Mouse (Mus musculus): ENCODE data around the gene Zfp827.
A peak's percentile ranks its signal among the peaks of the same experiment; 100 is the strongest.

Gene Zfp827

DNA sequence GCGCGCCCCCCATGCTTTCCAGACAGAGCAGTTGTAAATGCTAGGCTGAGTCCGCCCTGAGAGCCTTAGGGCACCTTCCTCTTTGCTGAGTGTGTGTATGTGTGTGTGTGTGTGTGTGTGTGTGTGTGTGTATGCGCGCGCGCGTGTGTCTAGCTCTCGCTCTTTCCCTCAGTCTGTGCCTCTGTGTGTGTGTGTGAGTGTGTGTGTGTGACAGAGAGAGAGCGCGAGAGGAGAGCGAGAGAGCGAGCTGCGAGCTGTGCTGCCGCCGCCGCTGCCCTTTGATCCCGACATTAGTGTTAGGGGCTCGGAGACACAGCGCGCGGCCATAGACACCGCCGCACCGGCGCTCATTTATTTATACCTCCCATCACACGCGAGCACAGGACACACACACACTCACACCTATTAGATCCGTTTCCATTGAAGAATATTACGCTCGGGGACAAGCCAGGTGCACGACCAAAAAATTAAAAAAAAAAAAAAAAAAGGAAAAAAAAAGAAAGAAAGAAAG lies at the start of gene Zfp827:
Gene Zfp827, plus strand, starts transcription at position 461 of the 511 bp plus-strand sequence.
- DNase-seq (ENCODE audit: low spot score): peak; percentile 85

GRCm38 (mm10) chr8:79004341-79004740 lies 23.9 kb upstream of the Zfp827 start:
- no peak for DNase-seq (ENCODE audit: low spot score)

- no peak for DNase-seq (ENCODE audit: low spot score)
Observed at GRCm38 (mm10) chr8:79015061-79015460, 13.2 kb upstream of the Zfp827 start.

- DNase-seq (ENCODE audit: low spot score): no peak
Observed at GRCm38 (mm10) chr8:79016076-79016475, 12.2 kb upstream of the Zfp827 start.

GRCm38 (mm10) chr8:79016583-79016982 lies 11.7 kb upstream of the Zfp827 start:
- no peak for DNase-seq (ENCODE audit: low spot score)

- DNase-seq (ENCODE audit: low spot score): no peak
Observed at GRCm38 (mm10) chr8:79023922-79024321, 4.3 kb upstream of the Zfp827 start.

- no peak for DNase-seq (ENCODE audit: low spot score)
Observed at GRCm38 (mm10) chr8:79027319-79027718, 918 bp upstream of the Zfp827 start.

DNA sequence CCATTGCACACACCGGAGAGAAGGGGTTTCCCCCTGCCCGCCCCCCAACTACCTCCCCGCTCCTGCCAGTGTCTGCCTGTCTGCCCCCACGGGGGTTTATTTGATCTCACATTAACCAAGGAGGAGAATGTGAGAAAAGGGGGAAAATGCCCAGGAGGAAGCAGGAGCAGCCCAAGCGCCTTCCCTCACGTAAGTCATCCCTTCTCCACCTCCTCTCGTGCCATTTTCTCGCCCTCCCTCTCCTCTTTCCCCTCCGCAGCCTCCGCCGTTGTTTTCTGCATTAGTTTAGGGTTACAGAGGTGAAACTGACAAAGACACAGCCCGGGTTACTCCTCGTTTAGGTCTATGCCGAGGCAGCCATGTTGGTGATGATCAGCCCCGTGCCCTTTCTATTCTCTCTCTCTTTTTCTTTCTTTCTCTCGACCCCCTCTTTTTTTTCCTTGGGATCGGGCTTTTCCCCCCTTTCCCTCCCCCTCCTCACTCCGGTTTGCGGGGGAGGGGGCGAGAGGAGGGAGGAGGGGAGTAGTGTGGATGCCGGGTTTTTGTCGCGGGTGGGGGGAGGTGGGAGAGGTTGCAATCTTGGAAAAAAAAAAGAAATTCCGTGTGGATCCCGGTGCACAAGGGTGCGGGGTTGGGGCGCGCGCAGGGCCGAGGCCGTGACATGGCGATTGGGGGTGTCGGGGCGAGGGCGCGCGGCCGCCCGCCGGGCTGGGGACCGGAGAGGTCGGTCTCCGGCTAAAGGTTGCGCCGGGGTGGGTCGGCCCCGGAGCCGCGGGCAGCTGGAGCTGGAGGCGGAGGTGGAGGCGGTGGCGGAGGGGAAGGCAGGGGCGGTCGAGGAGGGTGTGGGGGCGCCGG lies 531 bp downstream of the Zfp827 start:
- peak; percentile 60 for DNase-seq (ENCODE audit: low spot score)

GRCm38 (mm10) chr8:79029396-79030325 lies 1.4 kb downstream of the Zfp827 start:
- DNase-seq (ENCODE audit: low spot score): peak; percentile 56

DNA sequence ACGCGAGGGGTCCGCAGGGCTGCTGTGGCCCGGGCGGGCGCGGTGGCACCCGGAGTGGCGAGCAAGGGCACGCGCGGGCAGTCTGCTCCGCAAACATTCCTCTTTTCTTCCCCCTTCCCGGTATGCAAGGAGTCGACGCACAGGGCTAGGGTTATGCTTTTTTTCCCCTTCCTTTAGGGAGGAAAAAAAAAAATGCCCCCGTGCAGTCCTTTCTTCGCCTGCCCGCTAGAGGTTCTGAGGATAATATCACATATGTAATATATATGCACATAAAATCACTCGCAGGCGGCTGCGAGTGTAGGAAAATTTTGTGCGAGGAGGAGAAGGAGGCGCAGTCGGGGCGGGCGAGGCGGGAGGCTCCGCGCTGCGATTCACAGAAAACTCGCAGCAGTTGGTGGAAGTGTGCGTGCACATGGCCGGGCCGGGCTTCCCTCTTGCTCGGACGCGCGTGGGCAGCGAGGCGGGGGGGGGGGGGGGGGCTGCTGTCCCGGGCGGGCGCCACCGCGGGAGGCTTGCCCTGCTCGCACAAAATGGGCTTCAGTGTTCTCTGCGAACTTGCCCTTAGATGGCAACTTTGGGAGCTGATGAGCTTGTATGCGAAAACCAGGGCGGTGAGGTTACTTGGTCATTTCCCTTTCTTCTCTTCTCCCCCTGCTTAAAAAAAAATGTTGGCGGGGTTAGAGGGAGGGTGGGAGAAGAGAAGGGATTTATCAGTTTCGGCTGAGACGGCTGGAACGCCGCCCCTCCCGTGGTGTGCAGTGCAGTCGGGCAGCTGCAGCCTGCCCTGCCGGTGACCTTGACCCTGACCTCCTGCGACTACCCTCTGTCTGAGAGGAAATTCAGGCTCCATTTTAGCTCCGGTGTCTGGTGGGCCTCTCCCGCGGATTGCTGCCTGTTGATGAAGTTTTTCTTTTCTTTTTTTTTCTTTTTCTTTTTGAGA lies 2.4 kb downstream of the Zfp827 start:
- peak; percentile 34 for DNase-seq (ENCODE audit: low spot score)

DNA sequence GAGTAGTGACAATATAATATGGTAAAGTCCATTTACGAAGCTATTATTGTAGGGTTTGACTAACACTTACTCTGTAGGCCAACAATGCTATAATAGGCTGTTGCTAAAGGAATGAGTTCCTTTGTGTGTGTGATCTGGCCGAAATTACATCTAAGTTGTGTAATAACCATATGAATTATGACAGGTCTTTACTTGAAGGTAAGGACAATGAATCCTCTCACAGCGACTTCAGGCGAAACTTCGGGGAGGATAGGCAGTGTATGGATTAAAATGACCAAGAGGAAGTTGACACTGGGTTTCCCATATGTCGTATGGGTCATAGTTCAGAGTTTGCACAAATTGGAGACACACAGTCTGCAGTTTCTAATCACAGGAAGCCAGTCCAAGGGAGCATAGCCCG lies 9.3 kb downstream of the Zfp827 start:
- DNase-seq (ENCODE audit: low spot score): no peak

DNA sequence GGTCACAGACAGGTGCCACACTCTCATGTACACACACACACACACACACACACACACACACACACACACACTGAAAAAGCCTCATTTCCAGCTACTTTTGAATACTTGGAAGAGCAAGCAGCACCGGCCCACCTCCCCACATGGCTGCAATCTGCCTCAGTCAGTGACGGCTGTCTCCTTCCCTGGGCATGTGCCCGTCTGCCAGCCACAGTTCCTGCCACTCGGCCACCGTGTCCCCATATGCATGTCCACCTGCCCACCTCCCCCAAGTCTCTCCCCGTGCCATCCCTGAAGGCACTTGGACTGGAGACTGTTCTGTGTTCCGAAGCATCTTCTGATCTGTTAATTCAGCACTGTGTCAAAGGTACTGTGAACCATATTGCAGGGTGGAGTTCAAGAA lies 9.8 kb downstream of the Zfp827 start:
- DNase-seq (ENCODE audit: low spot score): no peak

- no peak for DNase-seq (ENCODE audit: low spot score)
Observed at GRCm38 (mm10) chr8:79041429-79041828, 13.2 kb downstream of the Zfp827 start.

DNA sequence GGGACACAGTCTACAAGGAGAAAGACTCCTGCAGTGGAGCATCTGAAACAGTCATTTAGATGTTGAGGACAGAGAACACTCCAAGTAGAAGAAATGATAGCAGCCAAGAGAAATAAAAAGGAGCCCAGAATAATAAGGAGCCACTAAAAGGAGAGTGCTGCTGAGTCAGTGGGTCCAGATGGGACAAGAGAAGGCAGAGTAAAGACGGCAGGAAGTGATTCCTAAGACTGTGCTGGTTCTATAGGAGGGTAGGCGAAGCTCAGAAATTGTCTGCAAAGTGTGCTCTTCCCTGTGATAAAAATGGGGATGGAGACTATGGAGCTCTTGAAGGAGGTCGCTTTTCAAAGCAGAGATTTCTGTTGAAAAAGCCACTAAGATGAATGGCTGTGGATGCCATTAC lies 14.0 kb downstream of the Zfp827 start:
- DNase-seq (ENCODE audit: low spot score): no peak

DNA sequence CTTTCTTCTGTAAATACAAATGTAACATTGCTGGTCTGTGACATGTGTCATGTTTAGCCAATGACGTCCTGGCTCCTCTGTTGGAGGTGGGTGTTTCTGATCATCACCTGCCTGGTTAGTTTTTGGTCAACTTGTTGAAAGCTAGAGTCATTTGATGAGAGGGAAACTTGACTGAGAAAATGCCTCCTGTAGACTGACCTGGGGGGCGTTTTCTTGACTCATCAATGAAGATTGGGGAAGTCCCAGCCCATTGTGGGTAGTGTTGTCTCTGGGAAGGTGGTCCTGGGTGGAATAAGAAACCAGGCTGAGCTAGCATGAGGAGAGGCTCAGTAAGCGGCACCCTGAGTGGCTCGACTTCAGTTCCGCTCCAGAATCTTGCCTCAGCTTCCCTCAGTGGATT lies 16.4 kb downstream of the Zfp827 start:
- no peak for DNase-seq (ENCODE audit: low spot score)

DNA sequence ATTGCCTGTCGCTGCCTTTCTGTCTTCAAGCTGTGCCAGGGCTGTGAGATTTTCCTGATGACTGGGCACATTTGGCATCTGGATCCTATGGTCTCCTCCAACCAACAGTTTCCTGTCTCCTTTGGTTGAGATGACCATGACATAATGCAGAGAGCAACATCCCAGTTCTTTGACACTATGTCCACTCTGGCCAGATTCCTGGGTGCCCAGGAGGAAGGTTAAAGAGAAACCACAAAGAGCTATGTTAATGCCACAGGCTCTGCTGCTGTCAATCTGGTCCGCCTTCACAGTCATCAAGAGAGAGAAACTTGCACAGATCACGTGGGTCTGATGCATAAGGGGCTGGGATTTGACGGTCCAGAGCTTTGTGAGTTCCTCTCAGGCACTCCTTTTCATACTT lies 18.4 kb downstream of the Zfp827 start:
- DNase-seq (ENCODE audit: low spot score): no peak

DNA sequence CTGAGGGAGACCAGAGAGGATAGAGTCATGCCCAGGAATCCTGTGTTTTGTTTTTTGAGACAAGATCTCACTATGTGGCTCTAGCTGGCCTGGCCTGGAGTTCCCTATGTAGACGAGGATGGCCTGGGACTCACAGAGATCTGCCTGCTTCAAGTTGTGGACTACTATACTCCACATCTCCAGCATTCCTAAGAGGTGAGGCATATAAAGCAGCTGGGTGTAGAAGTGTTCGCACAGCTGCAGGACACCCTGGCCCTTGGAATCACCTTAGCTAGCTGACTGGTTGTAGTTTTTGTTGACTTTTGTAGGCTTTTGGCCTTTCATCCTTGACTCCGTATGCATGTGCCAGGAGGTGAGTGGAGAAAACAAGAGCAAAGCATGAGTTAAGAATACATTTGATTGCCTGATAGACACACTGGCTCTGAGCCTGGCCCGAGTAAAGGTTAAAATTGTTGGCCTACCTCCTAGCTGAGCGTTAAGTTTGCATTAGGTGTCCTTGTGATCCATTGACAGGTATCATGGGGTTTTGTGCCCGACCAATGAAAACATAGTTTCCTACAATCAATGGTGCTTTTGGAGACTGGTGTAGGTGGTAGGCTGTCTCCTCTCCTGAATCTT lies 20.3 kb downstream of the Zfp827 start:
- DNase-seq (ENCODE audit: low spot score): no peak

DNA sequence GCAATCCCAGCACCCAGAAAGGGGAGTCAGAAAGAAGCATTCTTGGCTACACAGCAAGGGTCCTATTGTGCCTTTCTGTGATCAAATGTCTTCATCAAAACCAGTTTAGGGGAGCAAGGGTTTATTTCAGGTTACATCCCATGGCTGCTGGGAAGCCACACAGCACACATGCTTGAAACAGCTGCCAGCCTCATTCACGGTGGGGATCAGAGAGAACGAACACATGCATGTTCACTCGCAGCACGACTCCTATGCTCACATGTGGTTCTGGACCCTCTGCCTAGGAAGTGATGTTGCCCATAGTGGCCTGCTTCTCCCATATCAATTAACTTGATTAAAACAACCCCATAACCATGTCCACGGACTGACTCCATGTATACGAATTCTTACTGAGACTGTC lies 26.0 kb downstream of the Zfp827 start:
- DNase-seq (ENCODE audit: low spot score): no peak

- no peak for DNase-seq (ENCODE audit: low spot score)
Observed at GRCm38 (mm10) chr8:79057179-79057578, 28.9 kb downstream of the Zfp827 start.

GRCm38 (mm10) chr8:79059361-79059760 lies 31.1 kb downstream of the Zfp827 start:
- DNase-seq (ENCODE audit: low spot score): no peak

DNA sequence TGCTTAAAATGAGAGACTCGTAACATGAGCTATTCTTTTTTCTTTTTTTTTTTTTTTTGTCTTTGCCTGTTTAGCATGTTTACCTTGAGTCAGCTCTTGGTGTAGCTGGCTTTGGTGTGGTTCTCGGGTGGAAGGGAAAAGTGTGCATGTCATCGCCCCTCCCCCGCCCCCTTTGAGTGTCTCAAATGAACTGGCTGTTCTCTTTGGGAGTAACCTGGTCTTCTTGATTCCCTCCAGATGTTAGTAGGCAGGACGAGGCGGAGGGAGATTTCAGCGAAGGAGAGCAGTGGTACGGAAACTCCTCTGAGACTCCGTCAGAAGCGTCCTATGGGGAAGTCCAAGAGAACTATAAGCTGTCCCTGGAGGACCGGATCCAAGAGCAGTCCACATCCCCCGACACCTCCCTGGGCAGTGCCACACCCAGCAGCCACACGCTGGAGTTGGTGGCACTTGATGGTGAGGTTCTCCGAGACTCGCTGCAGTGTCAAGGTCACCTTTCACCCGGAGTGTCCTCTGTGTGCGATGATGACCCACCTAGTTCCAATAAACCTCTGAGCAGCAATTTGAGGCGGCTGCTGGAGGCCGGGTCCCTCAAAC lies 31.9 kb downstream of the Zfp827 start:
- DNase-seq (ENCODE audit: low spot score): no peak
